Mouse (Mus musculus): Measurements from ENCODE around the gene Rnf24. TPM values are rescaled to one million over a fixed set of nuclear protein-coding genes. Genes with fewer than 3 reads are reported as not detected.
"Not testable (repeated sequence)": the region's sequence is repeated elsewhere in the genome, so short reads cannot be mapped to it uniquely, and the experiment has no call there.

Rnf24 gene
- polyA plus RNA-seq, 1 experiment, result 13.8 TPM

- peaks cover 3% of the 10 kb centered on the region; the same call in 1 of the 2 replicates for H3K4me1 ChIP-seq (ENCODE audit: control insufficient read depth, insufficient read depth, insufficient read length, low read length)
- H3K4me3 ChIP-seq (ENCODE audit: insufficient read depth, low read depth, low read length), result no peak overlapping the region
- H3K27ac ChIP-seq (replicated peaks; ENCODE audit: low read depth, low read length), result no peak overlapping the region
Measured at GRCm38 (mm10) chr2:131358481-131358880, 5.8 kb upstream of the Rnf24 start.

GRCm38 (mm10) chr2:131354049-131354448 lies 1.4 kb upstream of the Rnf24 start:
- H3K4me1 ChIP-seq (ENCODE audit: control insufficient read depth, insufficient read depth, insufficient read length, low read length), result peaks cover 5% of the 10 kb centered on the region; the same call in 1 of the 2 replicates
- no peak overlapping the region for H3K4me3 ChIP-seq (ENCODE audit: insufficient read depth, low read depth, low read length)
- no peak overlapping the region for H3K27ac ChIP-seq (replicated peaks; ENCODE audit: low read depth, low read length)

DNA sequence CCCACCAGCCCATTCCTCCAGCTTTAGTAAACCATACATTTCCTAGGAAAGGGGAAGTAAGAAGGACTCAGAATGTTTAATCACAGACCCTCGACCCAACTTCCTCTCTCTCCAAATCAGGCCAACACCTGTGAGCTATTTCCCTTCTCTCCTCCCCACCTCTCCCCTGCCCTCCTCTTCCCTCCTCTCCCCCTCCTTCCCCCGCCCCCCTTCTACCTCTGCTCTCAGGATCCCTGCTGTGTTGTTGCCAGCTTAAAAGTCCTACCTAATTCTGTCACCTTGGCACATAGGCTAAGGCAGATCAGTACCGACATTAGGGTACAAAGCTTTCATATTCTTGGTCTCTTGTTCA lies 848 bp upstream of the Rnf24 start:
- no peak overlapping the region for H3K27ac ChIP-seq (replicated peaks; ENCODE audit: low read depth, low read length)
- no peak overlapping the region for H3K4me3 ChIP-seq (ENCODE audit: insufficient read depth, low read depth, low read length)
- peaks cover 5% of the 10 kb centered on the region; the same call in 1 of the 2 replicates for H3K4me1 ChIP-seq (ENCODE audit: control insufficient read depth, insufficient read depth, insufficient read length, low read length)

GRCm38 (mm10) chr2:131351968-131352746 lies 535 bp downstream of the Rnf24 start:
- Histone ChIP-seq H3K4me1 (ENCODE audit: control insufficient read depth, insufficient read depth, insufficient read length, low read length) (peaks cover 5% of the 10 kb centered on the region; the same call in 1 of the 2 replicates), H3K4me3 (ENCODE audit: insufficient read depth, low read depth, low read length) (peak overlapping the region; percentile 92), H3K27ac (replicated peaks; ENCODE audit: low read depth, low read length) (peak overlapping the region; percentile 75)

- Histone ChIP-seq H3K27ac (replicated peaks; ENCODE audit: low read depth, low read length) (no peak overlapping the region; the same call in 1 of the 2 replicates), H3K4me3 (ENCODE audit: insufficient read depth, low read depth, low read length) (peak overlapping the region; percentile 92)
Measured at GRCm38 (mm10) chr2:131351471-131351870, 1.2 kb downstream of the Rnf24 start.

DNA sequence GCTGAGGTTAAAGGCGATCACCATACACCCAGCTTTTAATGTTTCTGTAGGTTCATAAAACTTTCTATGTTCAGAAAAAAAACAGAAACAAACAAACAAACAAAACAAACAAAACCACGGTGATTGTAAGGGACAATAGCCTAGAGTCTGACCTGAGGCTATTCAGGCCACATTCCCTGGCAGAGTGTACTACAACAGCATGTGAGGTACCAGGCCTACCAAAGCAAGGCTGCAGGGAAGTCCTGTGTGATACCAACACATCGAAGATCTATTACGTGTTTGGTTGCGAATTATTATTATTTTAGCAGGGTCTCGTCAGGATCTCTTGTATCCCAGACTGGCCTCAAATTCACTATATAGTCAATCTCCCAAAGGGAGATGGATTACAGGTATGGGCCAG lies 2.4 kb downstream of the Rnf24 start:
- H3K4me3 ChIP-seq (ENCODE audit: insufficient read depth, low read depth, low read length), result no peak overlapping the region
- H3K4me1 ChIP-seq (ENCODE audit: control insufficient read depth, insufficient read depth, insufficient read length, low read length), result peaks cover 2% of the 10 kb centered on the region; the same call in 1 of the 2 replicates
- H3K27ac ChIP-seq (replicated peaks; ENCODE audit: low read depth, low read length), result no peak overlapping the region

More at GRCm38 (mm10) chr2:131351471-131351870, 1.2 kb downstream of the Rnf24 start:
- H3K4me1 ChIP-seq (ENCODE audit: control insufficient read depth, insufficient read depth, insufficient read length, low read length), result peaks cover 5% of the 10 kb centered on the region; the same call in 1 of the 2 replicates

GRCm38 (mm10) chr2:131345556-131345955 lies 7.1 kb downstream of the Rnf24 start:
- H3K27ac ChIP-seq (replicated peaks; ENCODE audit: low read depth, low read length), result no peak overlapping the region
- H3K4me1 ChIP-seq (ENCODE audit: control insufficient read depth, insufficient read depth, insufficient read length, low read length), result no peaks in the 10 kb centered on the region; the same call in 1 of the 2 replicates
- H3K4me3 ChIP-seq (ENCODE audit: insufficient read depth, low read depth, low read length), result no peak overlapping the region

DNA sequence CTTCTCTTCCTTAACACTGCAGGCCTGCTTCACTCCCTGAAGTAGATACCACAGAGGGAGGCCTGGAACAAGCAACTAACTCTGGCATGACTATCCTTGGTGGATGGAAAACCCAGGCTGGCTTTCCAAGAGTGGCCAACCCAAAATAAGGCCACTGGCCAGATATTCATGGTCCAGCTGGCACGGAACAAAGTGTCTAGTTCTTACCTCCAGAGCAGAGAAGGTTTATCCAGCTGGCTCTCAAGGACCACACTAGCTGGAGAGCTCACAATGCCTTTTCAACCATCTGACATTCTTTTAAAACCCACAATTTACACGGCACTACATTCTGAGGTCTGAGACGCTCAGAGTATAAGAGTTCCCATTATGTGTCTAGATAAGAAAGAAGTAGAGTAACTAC lies 8.2 kb downstream of the Rnf24 start:
- Histone ChIP-seq H3K27ac (replicated peaks; ENCODE audit: low read depth, low read length) (no peak overlapping the region), H3K4me3 (ENCODE audit: insufficient read depth, low read depth, low read length) (no peak overlapping the region), H3K4me1 (ENCODE audit: control insufficient read depth, insufficient read depth, insufficient read length, low read length) (no peaks in the 10 kb centered on the region; the same call in 1 of the 2 replicates)

DNA sequence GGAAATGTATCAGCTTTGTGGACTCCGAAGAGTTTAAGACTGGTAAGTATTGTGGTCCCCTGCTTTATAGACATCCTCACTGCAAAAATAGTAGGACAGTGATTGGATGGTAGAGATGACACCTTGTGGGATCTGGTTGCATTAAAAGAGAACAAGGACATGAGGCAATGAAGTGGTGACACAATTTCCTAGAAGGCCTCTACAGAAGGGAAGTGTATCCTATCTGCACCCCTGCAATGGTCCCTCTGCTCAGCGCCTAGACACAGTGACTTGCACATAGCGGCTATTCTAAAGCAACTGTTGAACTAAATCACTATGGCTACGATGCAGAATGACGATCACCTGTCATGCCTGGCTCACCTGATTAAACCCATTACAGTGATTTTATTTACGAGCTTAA lies 15.1 kb downstream of the Rnf24 start:
- no peak overlapping the region for H3K27ac ChIP-seq (replicated peaks; ENCODE audit: low read depth, low read length)
- no peaks in the 10 kb centered on the region; the same call in 1 of the 2 replicates for H3K4me1 ChIP-seq (ENCODE audit: control insufficient read depth, insufficient read depth, insufficient read length, low read length)
- no peak overlapping the region for H3K4me3 ChIP-seq (ENCODE audit: insufficient read depth, low read depth, low read length)

DNA sequence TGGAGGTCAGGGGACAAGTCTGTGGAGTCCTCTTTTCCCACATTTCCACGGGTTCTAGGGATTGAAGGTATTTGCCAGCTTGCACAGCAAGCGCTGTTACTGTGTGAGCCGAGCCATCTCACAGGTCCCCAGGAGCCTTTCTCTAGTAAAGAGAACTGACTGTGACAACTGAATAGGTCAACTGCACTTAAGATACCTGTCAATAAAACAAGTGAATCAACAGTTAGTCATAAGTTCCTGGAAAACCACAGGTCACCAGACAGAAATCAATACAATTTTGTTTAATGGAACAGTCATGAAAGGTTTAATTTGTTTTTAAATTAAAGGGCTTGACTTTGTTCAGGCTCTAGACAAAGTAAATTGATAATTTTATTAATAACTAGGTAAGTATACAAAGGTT lies 22.1 kb downstream of the Rnf24 start:
- Histone ChIP-seq H3K4me1 (ENCODE audit: control insufficient read depth, insufficient read depth, insufficient read length, low read length) (no peaks in the 10 kb centered on the region), H3K27ac (replicated peaks; ENCODE audit: low read depth, low read length) (no peak overlapping the region), H3K4me3 (ENCODE audit: insufficient read depth, low read depth, low read length) (no peak overlapping the region)

DNA sequence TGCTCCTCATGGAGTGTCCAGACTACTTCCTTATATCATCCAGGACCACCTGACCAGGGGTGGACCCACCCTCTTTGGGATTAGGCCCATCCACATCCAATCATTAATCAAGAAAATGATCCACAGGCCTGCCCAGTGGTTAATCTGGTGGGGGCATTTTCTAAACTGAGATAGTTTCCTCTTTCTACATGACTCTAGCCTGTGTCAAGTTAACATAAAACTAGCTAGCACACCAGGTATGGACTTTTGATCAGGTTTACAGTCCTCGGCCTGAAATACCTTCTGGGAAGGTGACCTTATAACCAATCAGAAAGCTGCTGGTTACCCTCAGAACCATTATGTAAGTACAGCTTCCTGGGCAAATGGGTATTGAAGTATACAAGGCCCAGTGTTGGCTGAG lies 23.7 kb downstream of the Rnf24 start:
- no peak overlapping the region for H3K4me3 ChIP-seq (ENCODE audit: insufficient read depth, low read depth, low read length)
- H3K4me1 ChIP-seq (ENCODE audit: control insufficient read depth, insufficient read depth, insufficient read length, low read length), result no peaks in the 10 kb centered on the region
- H3K27ac ChIP-seq (replicated peaks; ENCODE audit: low read depth, low read length), result no peak overlapping the region

DNA sequence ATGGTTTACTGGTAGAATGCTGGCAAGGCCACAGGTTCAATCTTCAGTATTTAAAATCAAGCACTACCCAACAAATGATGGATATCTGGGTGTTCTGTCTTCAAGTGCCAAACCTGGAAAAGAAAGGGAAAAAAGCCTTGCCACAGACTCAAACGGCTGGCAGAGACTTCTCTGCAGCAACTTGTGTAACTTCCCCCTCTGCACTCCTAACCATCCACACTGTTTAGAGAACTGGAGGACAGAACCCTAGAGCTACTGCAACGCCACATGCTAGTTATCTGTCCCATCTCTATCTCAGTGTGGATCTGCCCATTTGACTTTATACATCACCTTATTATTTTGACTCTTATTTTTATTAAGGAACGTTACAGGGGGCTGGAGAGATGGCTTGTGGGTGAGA lies 26.6 kb downstream of the Rnf24 start:
- Histone ChIP-seq H3K4me1 (ENCODE audit: control insufficient read depth, insufficient read depth, insufficient read length, low read length) (peaks cover under 1% of the 10 kb centered on the region), H3K27ac (replicated peaks; ENCODE audit: low read depth, low read length) (no peak overlapping the region), H3K4me3 (ENCODE audit: insufficient read depth, low read depth, low read length) (no peak overlapping the region)

- H3K4me3 ChIP-seq (ENCODE audit: insufficient read depth, low read depth, low read length), result no peak overlapping the region
- H3K27ac ChIP-seq (replicated peaks; ENCODE audit: low read depth, low read length), result no peak overlapping the region
- peaks cover 2% of the 10 kb centered on the region for H3K4me1 ChIP-seq (ENCODE audit: control insufficient read depth, insufficient read depth, insufficient read length, low read length)
Measured at GRCm38 (mm10) chr2:131323675-131324074, 29.0 kb downstream of the Rnf24 start.

GRCm38 (mm10) chr2:131321192-131321591 lies 31.5 kb downstream of the Rnf24 start:
- not testable (repeated sequence) for H3K27ac ChIP-seq (replicated peaks; ENCODE audit: low read depth, low read length); H3K4me3 ChIP-seq (ENCODE audit: insufficient read depth, low read depth, low read length)

GRCm38 (mm10) chr2:131319401-131319800 lies 33.3 kb downstream of the Rnf24 start:
- H3K27ac ChIP-seq (replicated peaks; ENCODE audit: low read depth, low read length), result no peak overlapping the region
- H3K4me3 ChIP-seq (ENCODE audit: insufficient read depth, low read depth, low read length), result no peak overlapping the region
- H3K4me1 ChIP-seq (ENCODE audit: control insufficient read depth, insufficient read depth, insufficient read length, low read length), result peaks cover 2% of the 10 kb centered on the region

More at GRCm38 (mm10) chr2:131321192-131321591, 31.5 kb downstream of the Rnf24 start:
- H3K4me1 ChIP-seq (ENCODE audit: control insufficient read depth, insufficient read depth, insufficient read length, low read length), result not testable (repeated sequence)

DNA sequence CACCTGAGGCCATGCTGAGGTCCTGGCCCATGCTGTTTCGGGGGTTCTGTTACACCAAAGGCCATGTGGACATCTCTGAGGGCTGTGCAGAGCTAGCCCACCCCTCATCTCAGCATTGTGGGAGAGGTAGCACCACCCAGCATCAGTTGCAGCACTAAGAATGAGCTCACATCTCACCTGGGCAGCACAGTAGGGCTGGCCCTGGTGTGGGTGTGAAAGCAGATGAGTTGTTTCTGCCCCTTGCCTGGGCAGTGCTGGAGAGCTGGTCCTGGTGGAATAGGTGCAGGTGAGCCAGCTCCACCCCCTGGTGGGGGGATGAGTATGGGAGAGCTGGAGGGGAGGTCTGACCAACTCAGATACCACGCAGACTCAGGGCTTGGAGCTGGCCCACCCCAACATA lies 36.5 kb downstream of the Rnf24 start:
- no peak overlapping the region for H3K4me3 ChIP-seq (ENCODE audit: insufficient read depth, low read depth, low read length)
- peaks cover 2% of the 10 kb centered on the region for H3K4me1 ChIP-seq (ENCODE audit: control insufficient read depth, insufficient read depth, insufficient read length, low read length)

More for the DNA sequence above, 36.5 kb downstream of the Rnf24 start:
- no peak overlapping the region for H3K27ac ChIP-seq (replicated peaks; ENCODE audit: low read depth, low read length)
